Mouse (Mus musculus): ENCODE measurements around the gene Atad3a.
"Not testable (repeated sequence)": the region's sequence is repeated elsewhere in the genome, so short reads cannot be mapped to it uniquely, and the experiment has no call there.

DNA sequence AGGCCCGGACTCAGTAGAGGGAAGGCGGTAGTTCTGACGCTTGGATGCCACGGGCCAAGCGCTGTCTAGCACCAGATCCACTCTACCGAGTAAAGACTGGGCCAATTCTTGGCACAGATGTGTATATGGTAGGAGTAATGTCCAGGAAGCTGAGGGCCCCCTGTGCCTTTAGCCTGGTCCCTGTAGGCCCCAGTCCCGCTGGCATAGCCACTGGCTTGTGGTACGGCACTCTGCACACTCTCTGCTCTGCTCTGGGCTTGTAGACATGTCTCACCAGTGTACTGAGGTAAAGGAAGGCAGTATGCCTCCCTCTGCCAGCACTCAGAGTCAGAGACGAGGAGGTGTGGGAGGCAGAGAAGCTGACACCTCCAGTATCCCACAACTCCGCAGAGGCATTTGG is 20.2 kb downstream of the Atad3a start:
- not testable (repeated sequence) for TF ChIP-seq CTCF (IDR thresholded peaks at IDR 0.05; ENCODE audit: control insufficient read depth, insufficient read depth, low read length); POLR2A (IDR thresholded peaks at IDR 0.05; ENCODE audit: borderline replicate concordance, control insufficient read depth, low read depth, low read length)

Data from bone marrow, adult 2 months (tissue).